Mouse (Mus musculus) liver, adult (tissue): ENCODE measurements around the gene Tns1.

Experiments used
- GATA4 ChIP-seq: IDR thresholded peaks from 2 replicates; pipeline ENCODE4 v1.6.1; 2014; ENCODE audit warnings: mild to moderate bottlenecking, low read length; ENCODE audit not compliant: insufficient replicate concordance

Gene Tns1

DNA sequence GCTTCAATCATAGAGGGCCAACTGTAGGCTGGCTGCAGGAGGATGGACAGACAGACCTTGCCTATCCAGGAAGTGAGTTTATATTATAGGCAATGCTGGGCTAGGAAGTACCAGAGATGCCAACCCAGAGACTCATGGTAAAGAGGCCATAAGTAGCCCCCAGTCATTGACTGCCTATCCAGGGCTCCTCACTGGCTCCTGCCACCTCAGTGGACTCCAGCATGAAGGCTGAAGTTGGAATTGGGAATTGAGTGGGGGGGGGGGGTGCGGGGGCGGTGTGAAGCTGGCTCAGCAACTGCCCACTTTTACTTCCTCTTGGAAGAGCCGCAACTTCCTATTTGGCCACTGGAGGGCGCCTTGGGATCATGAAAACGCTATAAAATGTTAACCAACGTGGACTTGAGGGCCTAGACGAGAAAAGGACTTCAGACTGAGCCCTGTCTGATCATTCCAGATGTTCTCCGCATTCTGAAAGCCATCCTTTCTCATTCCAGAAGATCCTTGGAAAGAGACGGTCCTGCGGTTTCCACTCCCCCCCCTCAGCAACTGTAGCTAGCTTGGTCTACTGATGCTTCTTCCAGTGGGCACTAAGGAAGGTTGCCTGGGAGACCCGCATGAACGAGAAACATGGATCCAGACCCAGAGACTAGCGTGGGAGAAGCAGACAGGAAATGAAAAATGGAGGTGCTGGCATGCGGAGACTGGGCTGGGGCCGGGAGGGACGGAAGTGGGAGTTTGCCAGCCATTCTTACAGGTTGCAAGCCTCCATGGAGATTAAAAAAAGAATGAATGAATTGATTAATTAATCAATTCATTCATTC is 221.9 kb downstream of the Tns1 start:
- TF ChIP-seq GATA4, result no peak

DNA sequence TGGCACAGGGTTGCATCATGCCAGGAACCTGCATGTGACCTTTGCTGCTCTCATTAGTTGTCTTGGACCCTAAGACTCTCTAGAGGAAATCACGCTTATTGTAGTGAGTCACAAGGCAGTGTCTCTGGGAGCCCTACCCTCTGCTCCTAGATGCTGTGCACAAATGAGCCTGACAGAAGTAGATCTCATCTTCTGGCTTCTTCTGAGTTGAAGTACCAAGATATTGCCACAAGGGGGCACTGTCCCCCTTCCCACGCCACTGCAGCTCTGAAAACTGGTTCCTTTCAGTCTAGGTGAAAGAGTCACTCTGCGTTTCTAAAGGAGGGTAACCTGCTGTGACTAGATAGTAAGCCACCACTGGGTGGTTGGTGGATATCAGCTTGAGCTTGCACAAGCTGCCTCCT is 222.8 kb downstream of the Tns1 start:
- no peak for TF ChIP-seq GATA4

DNA sequence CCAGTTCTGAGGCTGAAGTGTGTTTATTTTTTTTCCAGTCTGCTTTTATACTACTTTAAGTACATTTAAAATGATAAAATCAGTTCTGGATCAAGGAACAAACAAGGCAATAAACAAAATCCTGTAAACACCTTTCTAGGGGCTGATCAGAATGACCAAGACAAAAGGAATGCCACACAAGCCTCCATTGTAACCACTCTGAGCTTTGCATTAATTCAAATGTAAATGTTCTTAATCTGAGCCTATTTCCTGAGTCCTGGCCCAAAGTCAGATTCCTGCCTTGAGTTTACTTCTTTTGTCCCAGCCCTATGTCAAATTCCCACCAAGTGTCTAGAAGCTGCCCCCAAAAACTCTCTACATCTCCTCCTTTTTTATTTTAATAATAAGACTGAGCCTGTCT is 243.5 kb downstream of the Tns1 start:
- TF ChIP-seq GATA4, result no peak

DNA sequence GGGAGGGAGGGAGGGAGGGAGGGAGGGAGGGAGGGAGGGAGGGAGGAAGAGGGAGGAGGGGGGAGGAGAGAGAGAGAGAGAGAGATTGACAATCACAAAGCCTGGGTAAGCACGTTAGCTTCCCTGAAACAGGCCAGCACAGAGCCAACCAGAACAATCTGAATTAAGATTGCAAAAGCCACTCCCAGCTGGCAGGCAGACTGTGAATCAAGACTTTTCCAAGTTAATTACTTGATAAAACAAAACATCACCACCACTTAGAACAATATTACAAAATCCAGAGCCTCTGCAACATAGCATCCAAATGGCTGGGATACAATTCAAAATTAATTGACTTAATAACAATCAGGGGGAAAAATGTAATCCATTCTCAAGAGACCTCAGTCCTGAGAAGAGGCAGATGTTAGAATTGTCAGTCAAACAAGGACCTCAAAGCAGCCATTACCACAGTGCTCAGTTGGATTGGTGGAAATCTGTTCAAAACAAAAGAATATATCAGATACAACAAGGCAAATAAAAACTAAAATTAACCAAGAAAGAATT is 248.5 kb downstream of the Tns1 start:
- TF ChIP-seq GATA4, result no peak

DNA sequence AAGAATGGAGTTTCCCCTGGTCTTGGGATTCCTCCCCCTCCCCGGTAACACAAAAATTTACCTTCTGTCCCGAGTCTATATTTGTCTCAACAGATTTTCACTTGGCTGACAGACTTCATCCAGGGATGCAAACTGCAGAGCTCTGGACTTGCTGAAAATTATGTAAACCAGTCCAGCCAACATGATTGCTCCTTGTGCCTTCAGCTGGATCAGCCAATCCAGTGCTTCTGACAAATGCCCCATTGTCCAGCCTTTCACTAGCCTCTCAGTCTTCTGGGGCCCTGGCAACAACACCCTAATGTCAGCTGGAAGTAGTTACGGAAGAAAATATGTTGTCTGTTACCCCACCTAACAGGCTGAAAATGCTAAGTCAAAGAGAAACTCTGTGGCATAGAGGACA is 259.9 kb downstream of the Tns1 start:
- TF ChIP-seq GATA4, result no peak

DNA sequence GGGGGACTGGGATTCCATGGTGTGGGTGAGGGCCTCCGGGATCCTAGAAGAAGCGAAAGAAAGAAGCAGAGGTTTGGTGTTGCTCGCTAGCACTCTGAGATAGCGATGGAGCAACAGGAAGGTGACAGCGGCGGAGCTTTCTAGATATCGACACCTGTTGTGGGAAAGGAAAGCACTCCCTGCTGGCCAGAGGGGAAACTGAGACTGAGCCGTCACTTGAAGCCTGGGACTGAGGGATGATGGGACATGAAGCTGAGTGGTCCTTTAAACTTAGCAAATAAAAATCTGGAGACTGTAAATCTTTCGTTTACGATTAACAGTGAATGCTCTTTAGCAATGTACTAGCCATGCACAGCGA is 261.2 kb downstream of the Tns1 start:
- TF ChIP-seq GATA4, result no peak

DNA sequence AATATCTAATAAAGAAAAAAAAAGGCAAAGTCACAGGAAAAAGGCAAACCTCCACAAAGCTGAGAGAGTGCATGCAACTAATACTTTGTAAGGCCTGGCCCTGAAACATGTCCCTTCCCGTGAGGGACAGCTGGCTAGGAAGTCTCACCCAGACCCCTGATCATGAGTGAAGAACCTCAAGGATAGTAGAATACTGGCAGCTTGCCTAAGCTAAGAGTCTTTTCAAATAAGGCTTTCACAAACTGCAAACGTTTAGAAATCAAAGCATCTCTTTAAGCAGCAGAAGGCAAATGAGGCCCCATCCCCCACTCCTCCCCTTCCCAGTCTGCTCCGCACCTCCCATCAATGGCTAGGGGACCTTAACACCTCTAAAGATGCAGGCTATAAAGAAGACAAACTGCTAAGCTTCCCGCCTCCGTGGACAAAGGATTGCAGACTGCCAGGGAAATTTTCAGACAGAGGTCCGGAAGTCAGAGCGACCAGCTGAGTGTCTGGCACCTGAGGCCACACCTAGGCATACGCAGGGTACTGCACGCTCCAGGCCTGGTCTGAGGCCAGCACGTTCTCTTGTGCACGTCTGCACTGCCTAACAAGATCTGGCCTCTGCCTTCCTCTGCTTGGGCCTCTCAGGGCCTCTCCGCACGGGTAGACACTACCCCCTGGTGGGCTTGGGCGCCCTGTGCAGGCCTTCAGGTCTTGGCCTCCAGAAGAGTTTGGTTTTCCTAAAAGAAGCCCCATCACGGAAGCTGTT is 261.8 kb downstream of the Tns1 start:
- no peak for TF ChIP-seq GATA4

DNA sequence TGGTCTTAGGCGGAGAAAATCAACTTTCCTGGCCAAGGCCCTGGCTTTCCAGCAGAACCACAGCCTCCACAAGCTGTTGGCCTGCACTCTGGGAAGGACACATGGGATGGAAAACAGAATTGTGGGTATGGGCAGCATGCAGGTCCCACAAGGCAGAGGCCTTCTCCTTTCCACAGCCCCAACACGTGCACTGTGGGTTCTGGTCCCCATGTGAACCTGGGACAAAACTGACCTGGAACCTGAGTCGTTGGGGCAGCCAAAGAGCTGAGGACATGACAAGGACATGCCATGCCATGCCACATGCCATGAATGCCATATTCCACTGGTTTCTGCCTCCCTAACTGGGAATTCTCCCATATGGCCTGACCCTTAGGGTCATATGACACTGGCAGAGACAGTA is 263.8 kb downstream of the Tns1 start:
- TF ChIP-seq GATA4, result no peak
